Mouse (Mus musculus): ENCODE data around the gene Sez6l. TPM values are rescaled to one million over a fixed set of nuclear protein-coding genes. Genes with fewer than 3 reads are reported as not detected.

Sez6l gene
- polyA plus RNA-seq (2016; fragmentation: Nextera tagmentation; extraction: Ambion mirVana), result 0.16 and 0.63 TPM in 2 replicates

DNA sequence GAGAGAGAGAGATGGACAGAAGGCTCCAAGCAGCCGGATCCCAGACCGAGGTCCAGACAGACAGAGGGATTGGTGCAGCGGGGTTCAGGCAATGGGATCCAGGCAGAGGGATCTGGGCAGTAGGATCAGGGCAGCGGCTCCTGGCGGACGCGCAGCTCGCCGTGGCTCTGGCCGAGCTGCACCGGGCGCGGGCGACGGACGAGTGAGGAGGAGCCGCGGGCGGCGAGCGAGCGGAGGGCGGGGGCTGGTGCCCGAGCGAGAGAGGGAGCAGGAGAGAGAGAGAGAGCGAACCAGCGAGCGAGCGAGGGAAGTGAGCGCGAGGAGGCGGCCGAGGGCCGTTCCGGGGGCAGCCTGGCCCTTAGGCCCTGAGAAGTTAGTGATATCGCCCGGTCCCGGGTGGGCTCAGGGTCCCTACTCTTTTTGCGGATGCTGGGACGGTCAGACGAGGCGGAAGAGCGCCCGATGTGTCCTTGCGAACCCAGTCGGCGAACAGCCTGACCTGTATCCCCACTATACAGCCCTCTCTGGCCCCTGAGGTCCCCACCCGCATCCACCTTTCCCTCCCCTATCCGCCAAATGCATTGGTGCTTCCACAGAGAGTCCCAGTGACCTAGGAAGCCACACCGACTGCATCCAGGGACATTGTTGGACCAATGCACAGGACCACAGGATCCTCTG lies at the start of gene Sez6l:
Gene Sez6l, minus strand, starts transcription at position 193 of the 678 bp plus-strand sequence.
- Histone ChIP-seq H3K27ac (no peak within 1 kb of the TSS; the same call in 1 of the 2 replicates), H3K4me3 (peak within 1 kb of the TSS; percentile 53), H3K4me1 (peaks cover 26% of the 10 kb centered on the region), H3K9me3 (no peaks in the 10 kb centered on the region), H3K27me3 (ENCODE audit: insufficient read depth, poor library complexity, severe bottlenecking) (peaks cover 99% of the 10 kb centered on the region), H3K36me3 (no peaks in the 10 kb centered on the region)
- no peak for DNase-seq (ENCODE audit: low spot score)
- 1% methylated on average over 48 of the region's 50 CpGs for WGBS

DNA sequence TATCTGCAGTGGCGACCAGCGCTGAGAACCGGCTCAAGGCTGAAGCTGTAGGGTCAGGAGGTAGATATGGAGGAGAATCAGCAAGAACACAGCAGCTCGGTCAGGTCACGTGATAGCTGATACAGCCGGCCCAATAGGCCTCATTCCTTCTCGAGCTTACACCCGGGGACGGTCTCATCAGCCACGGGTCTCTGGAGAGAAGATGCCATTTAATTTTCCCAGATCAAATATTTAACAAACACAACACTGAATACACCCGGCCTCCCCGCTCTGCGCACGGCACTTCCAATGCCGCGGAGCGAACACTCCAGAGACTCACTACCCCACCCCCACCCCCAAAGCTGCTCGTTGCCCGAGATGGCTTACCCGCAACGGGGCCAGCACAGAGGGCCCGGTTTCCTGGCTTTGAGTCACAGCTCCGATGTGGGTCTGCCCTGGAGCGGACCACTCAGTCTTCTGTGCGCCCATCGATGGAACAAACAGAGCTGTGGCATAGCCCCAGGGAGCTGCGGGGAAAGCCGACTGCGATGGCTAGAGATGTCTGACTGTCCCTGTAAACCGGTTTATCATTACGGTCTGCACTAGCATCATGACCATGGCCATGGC lies 48.7 kb upstream of the Sez6l start:
- WGBS, result 36% methylated on average over 31 of the region's 31 CpGs
- peak overlapping the region; percentile 45 for H3K4me3 ChIP-seq
- H3K36me3 ChIP-seq, result no peaks in the 10 kb centered on the region
- peaks cover 32% of the 10 kb centered on the region for H3K4me1 ChIP-seq
- DNase-seq (ENCODE audit: low spot score), result no peak
- H3K9me3 ChIP-seq, result no peaks in the 10 kb centered on the region
- H3K27me3 ChIP-seq (ENCODE audit: insufficient read depth, poor library complexity, severe bottlenecking), result peaks cover 100% of the 10 kb centered on the region
- no peak overlapping the region for H3K27ac ChIP-seq

DNA sequence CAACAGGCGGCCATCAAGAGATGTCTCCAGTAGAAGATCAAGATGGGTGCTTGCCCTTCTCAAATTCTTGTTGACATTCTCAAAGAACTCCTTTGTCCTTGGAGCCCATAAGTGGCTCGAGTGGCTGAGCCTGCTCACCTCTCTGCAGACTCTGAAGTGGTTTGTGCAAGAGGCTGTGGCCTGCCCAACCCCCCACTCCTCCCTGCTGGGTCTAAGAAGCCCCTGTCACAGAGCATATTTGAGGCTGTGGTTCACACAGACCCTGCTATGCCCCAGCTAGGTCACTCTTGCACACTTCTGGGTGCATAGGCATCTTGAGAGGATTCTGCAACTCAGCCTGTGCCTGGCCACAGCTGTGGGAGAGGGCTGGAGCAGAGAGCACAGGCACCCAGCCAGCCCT lies 46.0 kb upstream of the Sez6l start:
- no peaks in the 10 kb centered on the region for H3K36me3 ChIP-seq
- no peaks in the 10 kb centered on the region for H3K9me3 ChIP-seq
- H3K4me1 ChIP-seq, result peaks cover 23% of the 10 kb centered on the region
- no peak for DNase-seq (ENCODE audit: low spot score)
- no peak overlapping the region for H3K4me3 ChIP-seq
- H3K27me3 ChIP-seq (ENCODE audit: insufficient read depth, poor library complexity, severe bottlenecking), result peaks cover 95% of the 10 kb centered on the region
- no peak overlapping the region for H3K27ac ChIP-seq
- 16% methylated on average over 2 of the region's 2 CpGs for WGBS

GRCm38 (mm10) chr5:112620256-112620655 lies 43.3 kb upstream of the Sez6l start:
- WGBS, result 50% methylated on average over 3 of the region's 3 CpGs
- no peak for DNase-seq (ENCODE audit: low spot score)
- H3K27ac ChIP-seq, result no peak overlapping the region
- no peaks in the 10 kb centered on the region for H3K9me3 ChIP-seq
- peaks cover 85% of the 10 kb centered on the region for H3K27me3 ChIP-seq (ENCODE audit: insufficient read depth, poor library complexity, severe bottlenecking)
- no peak overlapping the region for H3K4me3 ChIP-seq
- H3K4me1 ChIP-seq, result peaks cover 7% of the 10 kb centered on the region; the same call in 1 of the 2 replicates
- no peaks in the 10 kb centered on the region for H3K36me3 ChIP-seq

GRCm38 (mm10) chr5:112619344-112619743 lies 42.4 kb upstream of the Sez6l start:
- Histone ChIP-seq H3K27me3 (ENCODE audit: insufficient read depth, poor library complexity, severe bottlenecking) (peaks cover 84% of the 10 kb centered on the region), H3K4me3 (no peak overlapping the region), H3K9me3 (no peaks in the 10 kb centered on the region), H3K36me3 (no peaks in the 10 kb centered on the region), H3K27ac (no peak overlapping the region), H3K4me1 (peaks cover 7% of the 10 kb centered on the region; the same call in 1 of the 2 replicates)
- WGBS, result 78% methylated on average over 3 of the region's 3 CpGs
- DNase-seq (ENCODE audit: low spot score), result no peak

- Histone ChIP-seq H3K27me3 (ENCODE audit: insufficient read depth, poor library complexity, severe bottlenecking) (peaks cover 75% of the 10 kb centered on the region), H3K4me1 (peaks cover 2% of the 10 kb centered on the region; the same call in 1 of the 2 replicates), H3K9me3 (no peaks in the 10 kb centered on the region), H3K36me3 (no peaks in the 10 kb centered on the region), H3K27ac (no peak overlapping the region), H3K4me3 (no peak overlapping the region)
- WGBS, result 76% methylated on average over 16 of the region's 16 CpGs
- no peak for DNase-seq (ENCODE audit: low spot score)
These were observed 40.7 kb upstream of the Sez6l start for GRCm38 (mm10) chr5:112617602-112618247.

DNA sequence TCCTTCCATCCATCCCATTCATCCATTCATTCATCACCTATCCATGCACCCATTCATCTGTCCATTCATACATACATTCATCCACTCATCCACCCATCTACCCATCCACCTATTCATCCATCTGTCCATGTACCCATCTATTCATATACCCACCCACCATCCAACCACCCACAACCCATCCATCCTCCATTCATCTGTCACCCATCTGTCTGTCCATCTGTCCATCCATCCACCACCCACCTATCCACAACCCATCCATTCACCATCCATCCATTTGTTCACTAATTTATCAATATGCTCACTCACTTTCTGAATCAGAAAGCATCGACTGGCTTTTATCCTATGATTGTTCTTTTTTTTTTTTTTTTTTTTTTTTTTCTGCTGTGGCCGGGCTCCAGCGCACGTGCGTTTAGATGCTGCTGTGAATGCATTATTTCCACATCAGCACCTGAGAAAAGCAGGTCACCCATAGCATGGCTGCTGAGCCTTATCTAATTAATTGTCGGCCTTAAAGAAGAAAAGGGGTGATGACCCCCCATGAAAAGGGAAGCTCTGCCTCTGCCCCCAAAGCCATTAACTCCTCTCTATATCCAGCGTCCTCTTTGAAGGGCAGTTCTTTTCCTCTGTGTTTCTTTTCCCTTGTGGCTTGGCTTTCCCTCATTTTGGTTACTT lies 39.1 kb upstream of the Sez6l start:
- no peak overlapping the region for H3K4me3 ChIP-seq
- DNase-seq (ENCODE audit: low spot score), result no peak
- 83% methylated on average over 7 of the region's 7 CpGs for WGBS
- no peaks in the 10 kb centered on the region for H3K9me3 ChIP-seq
- H3K4me1 ChIP-seq, result no peaks in the 10 kb centered on the region
- no peak overlapping the region for H3K27ac ChIP-seq
- no peaks in the 10 kb centered on the region for H3K36me3 ChIP-seq
- peaks cover 74% of the 10 kb centered on the region for H3K27me3 ChIP-seq (ENCODE audit: insufficient read depth, poor library complexity, severe bottlenecking)

DNA sequence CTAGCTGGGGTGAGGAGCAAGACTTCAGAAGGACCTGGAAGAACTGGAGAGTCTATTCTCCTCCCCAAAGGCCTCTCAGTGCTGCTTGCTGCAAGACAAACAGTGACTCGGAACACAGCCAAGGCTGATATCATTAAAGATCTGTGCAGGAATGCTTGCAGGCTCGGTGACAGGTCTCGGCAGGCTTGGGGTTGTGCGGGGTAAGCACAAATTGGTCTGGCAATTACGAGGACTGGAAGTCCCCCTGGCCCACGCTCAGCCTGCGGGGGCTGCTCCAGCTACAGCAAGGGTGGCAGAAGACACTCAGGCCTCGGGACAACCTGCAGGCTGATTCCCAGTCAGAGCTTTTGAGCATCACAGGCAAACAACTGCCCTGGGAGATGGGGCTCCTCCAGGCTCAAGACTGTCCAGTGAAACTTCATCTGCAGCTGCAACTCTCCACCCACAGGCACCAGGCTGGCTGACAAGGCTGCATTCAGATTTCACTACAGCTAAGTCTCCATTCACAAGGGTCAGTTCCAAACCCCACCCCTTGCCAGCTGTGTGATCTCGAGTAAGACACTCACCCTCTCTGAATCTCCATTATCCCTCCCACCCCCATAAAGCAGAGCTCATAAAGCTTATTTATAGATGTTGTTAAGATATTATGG lies 31.0 kb upstream of the Sez6l start:
- no peak for DNase-seq (ENCODE audit: low spot score)
- no peak overlapping the region for H3K27ac ChIP-seq
- 33% methylated on average over 9 of the region's 9 CpGs for WGBS

GRCm38 (mm10) chr5:112607119-112607518 lies 30.1 kb upstream of the Sez6l start:
- Histone ChIP-seq H3K4me1 (peaks cover 12% of the 10 kb centered on the region), H3K27me3 (ENCODE audit: insufficient read depth, poor library complexity, severe bottlenecking) (peaks cover 66% of the 10 kb centered on the region), H3K9me3 (no peaks in the 10 kb centered on the region), H3K36me3 (no peaks in the 10 kb centered on the region), H3K4me3 (no peak overlapping the region), H3K27ac (no peak overlapping the region)
- no peak for DNase-seq (ENCODE audit: low spot score)
- 63% methylated on average over 2 of the region's 2 CpGs for WGBS

More for the DNA sequence above, 31.0 kb upstream of the Sez6l start:
- Histone ChIP-seq H3K4me1 (peaks cover 12% of the 10 kb centered on the region), H3K9me3 (no peaks in the 10 kb centered on the region), H3K36me3 (no peaks in the 10 kb centered on the region), H3K27me3 (ENCODE audit: insufficient read depth, poor library complexity, severe bottlenecking) (peaks cover 66% of the 10 kb centered on the region), H3K4me3 (no peak overlapping the region)

GRCm38 (mm10) chr5:112605371-112605770 lies 28.4 kb upstream of the Sez6l start:
- no peak overlapping the region for H3K4me3 ChIP-seq
- peaks cover 67% of the 10 kb centered on the region for H3K27me3 ChIP-seq (ENCODE audit: insufficient read depth, poor library complexity, severe bottlenecking)
- peaks cover 12% of the 10 kb centered on the region for H3K4me1 ChIP-seq
- DNase-seq (ENCODE audit: low spot score), result no peak
- H3K9me3 ChIP-seq, result no peaks in the 10 kb centered on the region
- no peaks in the 10 kb centered on the region for H3K36me3 ChIP-seq
- no peak overlapping the region for H3K27ac ChIP-seq
- 86% methylated on average over 14 of the region's 14 CpGs for WGBS

DNA sequence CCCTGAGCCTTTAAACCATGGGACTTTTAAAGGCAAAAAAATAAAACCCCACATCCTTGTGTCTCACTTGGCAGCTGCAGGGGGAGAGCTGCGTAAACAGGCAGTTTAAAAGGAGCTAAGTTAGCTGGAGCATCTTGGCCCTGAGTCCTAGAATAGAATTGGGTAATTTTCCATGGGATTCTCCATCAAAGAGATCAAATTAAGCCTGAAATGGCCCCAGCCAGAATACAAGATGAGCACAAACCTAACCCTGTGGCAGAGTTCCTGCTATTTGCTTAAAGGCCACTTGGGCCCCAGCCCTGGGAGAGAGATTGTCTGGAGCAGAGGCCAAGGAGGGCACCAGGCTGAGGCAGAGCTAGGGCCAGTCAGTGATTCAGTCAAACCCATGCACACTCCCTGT lies 27.3 kb upstream of the Sez6l start:
- H3K9me3 ChIP-seq, result no peaks in the 10 kb centered on the region
- DNase-seq (ENCODE audit: low spot score), result no peak
- peaks cover 75% of the 10 kb centered on the region for H3K27me3 ChIP-seq (ENCODE audit: insufficient read depth, poor library complexity, severe bottlenecking)
- H3K27ac ChIP-seq, result no peak overlapping the region
- H3K36me3 ChIP-seq, result no peaks in the 10 kb centered on the region
- no peak overlapping the region for H3K4me3 ChIP-seq
- peaks cover 12% of the 10 kb centered on the region for H3K4me1 ChIP-seq
- 84% methylated on average over 1 of the region's 1 CpGs for WGBS

DNA sequence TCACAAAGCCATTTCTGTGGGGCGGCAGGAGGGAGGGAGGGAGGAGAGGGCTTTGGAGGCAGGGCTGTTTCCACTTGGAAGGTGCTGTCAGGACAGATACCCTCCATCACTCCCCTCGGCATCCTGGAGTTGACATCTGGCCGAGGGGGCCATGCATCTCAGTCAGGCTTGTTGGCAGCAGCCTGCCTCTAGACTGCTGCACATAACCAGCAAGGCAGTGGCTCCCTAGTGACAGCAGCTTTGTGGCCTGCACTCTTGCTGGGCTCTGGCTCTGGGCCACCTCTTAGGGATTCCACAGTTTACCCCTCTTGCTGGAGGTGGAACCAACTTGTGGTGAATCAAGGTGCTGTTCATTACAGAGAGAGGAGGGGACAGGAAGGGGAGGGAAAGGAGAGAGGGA lies 26.6 kb upstream of the Sez6l start:
- Histone ChIP-seq H3K9me3 (no peaks in the 10 kb centered on the region), H3K27ac (no peak overlapping the region)
- 26% methylated on average over 3 of the region's 3 CpGs for WGBS

More for the DNA sequence above, 26.6 kb upstream of the Sez6l start:
- H3K4me1 ChIP-seq, result peaks cover 12% of the 10 kb centered on the region
- no peak for DNase-seq (ENCODE audit: low spot score)
- H3K4me3 ChIP-seq, result no peak overlapping the region
- peaks cover 72% of the 10 kb centered on the region for H3K27me3 ChIP-seq (ENCODE audit: insufficient read depth, poor library complexity, severe bottlenecking)
- H3K36me3 ChIP-seq, result no peaks in the 10 kb centered on the region
